Mouse (Mus musculus) megakaryocyte progenitor cell, adult 5-6 weeks (primary cell): Measurements from ENCODE around the gene Gm21677. TPM values are rescaled to one million over a fixed set of nuclear protein-coding genes. Genes with fewer than 3 reads are reported as not detected.
"Not testable (repeated sequence)": the region's sequence is repeated elsewhere in the genome, so short reads cannot be mapped to it uniquely, and the experiment has no call there.

ENCODE experiments used
- ATAC-seq: replicated peaks from 2 replicates; pipeline ENCODE4 v1.8.0; 2016; ENCODE audit warnings: mild to moderate bottlenecking, moderate TSS enrichment, inconsistent platforms; ENCODE audit not compliant: poor library complexity
- total RNA-seq, 2 experiments: library from RNA; stranded (forward) in 1 of 2; stranded (reverse) in 1 of 2; fragments of 157-497, 149-512 nt in 1 of 2; fragments of 200-1000 nt in 1 of 2; gene quantifications; 2 replicates each; pipeline versions ENCODE4 v1.2.3 to v1.2.4; 2015 to 2017

Gm21677 gene
- total RNA-seq (2015) (not detected in 2 replicates), total RNA-seq (2017) (not detected in 2 replicates)

GRCm38 (mm10) chrY:3306349-3306748 lies at the start of gene Gm21677:
TSS of gene Gm21677 (minus strand) at chrY:3306449.
- not testable (repeated sequence) for ATAC-seq

DNA sequence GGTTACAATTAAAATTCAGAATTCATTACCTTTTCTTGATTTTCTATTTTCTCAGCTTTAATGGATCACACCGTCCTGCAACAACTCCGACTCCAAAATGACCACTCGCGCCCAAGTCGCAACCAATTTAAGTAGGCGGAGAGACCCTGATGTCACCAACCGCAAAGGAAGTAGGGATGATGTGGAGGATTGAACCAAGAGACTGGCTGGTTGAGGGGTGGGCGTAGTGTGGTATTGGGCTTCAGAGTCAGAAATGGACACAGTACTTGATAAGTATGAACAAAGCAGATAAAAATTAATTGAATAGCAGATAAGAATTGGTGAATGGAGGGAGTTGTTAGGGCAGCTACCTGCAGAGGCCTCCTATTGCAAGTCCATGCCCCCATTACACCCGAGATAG lies 39.0 kb upstream of the Gm21677 start, which contains the start of gene Gm21693:
Gene Gm21693 (minus strand): TSS at position 101 of the 400 bp plus-strand sequence.
- not testable (repeated sequence) for ATAC-seq

DNA sequence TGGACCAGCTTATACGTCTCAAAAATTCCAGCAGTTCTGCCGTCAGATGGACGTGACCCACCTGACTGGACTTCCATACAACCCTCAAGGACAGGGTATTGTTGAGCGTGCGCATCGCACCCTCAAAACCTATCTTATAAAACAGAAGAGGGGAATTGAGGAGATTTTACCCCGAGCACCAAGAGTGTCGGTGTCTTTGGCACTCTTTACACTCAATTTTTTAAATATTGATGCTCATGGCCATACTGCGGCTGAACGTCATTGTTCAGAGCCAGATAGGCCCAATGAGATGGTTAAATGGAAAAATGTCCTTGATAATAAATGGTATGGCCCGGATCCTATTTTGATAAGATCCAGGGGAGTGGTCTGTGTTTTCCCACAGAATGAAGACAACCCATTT lies 34.4 kb upstream of the Gm21677 start:
- ATAC-seq = not testable (repeated sequence)

Other genes with a start within 250 kb of the Gm21677 start
- gene Gm21693, start 38.9 kb upstream of the Gm21677 start, total RNA-seq (2015) = not detected in 2 replicates
- gene Gm21693, start 38.9 kb upstream of the Gm21677 start, total RNA-seq (2017) = not detected in 2 replicates
- not detected in 2 replicates for gene Gm21704, start 103.7 kb upstream of the Gm21677 start, total RNA-seq (2015)
- not detected in 2 replicates for gene Gm21704, start 103.7 kb upstream of the Gm21677 start, total RNA-seq (2017)
- not detected in 2 replicates for gene Gm21708, start 103.7 kb upstream of the Gm21677 start, total RNA-seq (2015)
- not detected in 2 replicates for gene Gm21708, start 103.7 kb upstream of the Gm21677 start, total RNA-seq (2017)